Mouse (Mus musculus) lung, postnatal 4 days (tissue): ENCODE results near the gene Tmem132b.

ENCODE experiments used
- DNase-seq, 2 experiments: peaks; one replicate each; pipeline ENCODE4 v3.0.0; 2021

The Tmem132b gene

DNA sequence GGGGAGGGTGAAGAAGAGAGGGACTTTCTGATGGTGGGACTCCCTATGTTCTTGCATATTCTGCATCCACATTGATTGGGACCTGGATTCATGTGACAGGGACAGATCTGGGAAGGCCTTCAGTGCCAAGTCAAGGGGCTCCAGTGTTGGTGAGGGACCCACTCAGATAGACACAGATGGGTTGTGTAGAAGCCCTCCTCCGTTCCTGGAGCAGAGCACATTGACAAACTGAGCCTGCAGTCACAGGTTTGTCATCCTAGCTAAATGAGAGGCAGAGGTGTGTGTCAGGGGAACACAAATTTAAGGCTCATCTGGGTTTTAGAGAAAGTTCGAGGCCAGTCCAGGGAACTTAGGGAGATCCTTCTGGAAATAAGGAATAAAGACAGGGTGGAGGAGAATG, 51.7 kb downstream of the Tmem132b start:
- no peak for DNase-seq

- no peak for DNase-seq
Observed at GRCm38 (mm10) chr5:125583836-125584235, 52.3 kb downstream of the Tmem132b start.

DNA sequence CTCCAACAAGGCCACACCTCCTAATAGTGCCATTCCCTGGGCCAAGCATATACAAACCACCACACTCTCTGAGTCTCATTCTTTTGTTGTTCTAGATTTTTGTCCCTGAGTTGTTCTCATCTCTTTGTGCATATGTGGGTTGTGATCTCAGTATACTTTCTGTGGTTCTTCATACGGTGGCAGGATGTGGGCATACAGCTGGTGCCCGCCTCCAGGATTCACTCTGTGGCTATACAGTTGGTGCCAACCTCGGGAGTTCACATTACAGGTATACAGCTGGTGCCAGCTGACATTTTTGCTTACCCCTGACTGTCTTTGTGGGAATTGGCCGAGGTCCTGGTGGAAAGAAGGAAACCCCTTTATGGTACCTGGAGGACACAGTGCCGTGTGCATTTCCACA, 53.6 kb downstream of the Tmem132b start:
- DNase-seq = no peak

DNA sequence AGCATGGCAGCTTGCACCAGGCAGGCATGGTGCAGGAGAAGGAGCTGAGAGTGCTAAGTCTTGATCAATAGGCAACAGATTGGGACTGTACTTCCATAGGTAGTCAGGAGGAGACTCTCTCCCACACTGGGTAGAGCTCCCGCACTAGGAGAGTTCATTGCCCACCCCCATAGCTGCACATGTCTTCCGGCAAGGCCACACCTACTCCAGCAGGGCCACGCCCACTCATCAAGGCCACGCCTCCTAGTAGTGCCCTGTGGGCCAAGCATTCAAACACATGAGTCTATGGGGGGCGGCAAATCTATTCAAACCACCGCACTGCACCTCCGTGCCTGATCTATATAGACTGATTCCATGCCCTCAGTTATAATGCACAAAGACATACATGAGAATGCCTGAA, 56.6 kb downstream of the Tmem132b start:
- DNase-seq = no peak

DNA sequence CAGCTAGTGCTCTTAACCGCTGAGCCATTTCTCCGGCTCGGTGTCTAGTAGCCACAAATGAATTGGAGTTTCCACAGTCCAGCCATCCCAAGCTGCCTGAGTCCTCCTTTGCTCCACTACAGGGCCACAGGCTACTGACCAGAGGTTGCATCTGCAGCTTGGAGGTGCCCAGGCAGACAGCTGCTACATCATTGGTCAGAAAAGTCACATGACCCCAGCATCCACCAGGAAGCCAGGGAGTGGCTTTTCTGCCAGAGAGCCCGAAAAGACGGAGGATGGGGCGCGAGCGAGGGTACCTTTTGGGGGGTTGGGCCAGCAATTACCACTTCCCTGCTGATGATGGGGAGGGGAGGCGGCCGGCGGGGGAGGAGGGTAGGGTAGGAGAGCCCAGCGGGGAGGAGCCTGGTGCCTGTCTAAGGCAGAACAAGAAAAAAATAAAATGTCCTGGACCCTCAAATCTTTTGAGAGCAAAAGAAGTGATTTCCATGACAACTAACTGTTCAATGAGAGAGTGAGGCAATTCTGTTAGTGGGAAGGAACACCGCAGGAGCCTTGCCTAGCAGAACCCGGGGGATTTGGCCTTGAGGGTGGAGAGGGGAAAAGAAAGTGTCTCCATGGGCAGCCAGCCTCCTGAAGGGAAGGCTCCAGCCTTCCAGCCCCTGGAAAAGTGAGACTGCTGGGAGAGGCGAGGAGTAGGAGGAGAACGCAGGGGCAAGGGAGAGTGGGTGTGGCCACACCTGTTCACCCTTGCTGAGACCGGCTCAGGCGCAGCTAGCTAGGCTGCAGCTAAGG, 57.5 kb downstream of the Tmem132b start:
- DNase-seq = no peak

- DNase-seq = no peak
Observed at GRCm38 (mm10) chr5:125598056-125598455, 66.5 kb downstream of the Tmem132b start.

GRCm38 (mm10) chr5:125607146-125607545, 75.6 kb downstream of the Tmem132b start:
- DNase-seq = no peak

- DNase-seq = no peak
Observed at GRCm38 (mm10) chr5:125609968-125610367, 78.4 kb downstream of the Tmem132b start.

GRCm38 (mm10) chr5:125612460-125612859, 80.9 kb downstream of the Tmem132b start:
- no peak for DNase-seq

DNA sequence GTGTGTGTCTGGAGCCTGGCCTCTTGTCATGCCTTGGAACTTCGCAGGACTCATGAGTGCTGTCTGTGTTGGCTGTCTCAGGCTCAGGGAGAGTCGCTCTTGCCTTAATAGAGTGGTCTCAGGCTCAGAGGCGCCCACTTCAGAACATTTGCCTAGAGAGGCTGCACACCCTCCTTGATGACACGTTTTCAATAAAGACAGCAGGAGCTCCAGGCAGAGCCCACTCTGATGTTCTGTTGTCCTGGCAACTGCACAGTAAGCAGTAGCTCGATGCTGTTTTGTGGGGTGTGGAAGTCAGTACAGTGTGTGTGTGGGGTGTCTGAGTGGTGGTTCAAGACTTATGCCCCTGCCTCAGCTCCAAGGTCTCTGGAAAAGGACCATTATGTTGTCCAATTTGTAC, 81.6 kb downstream of the Tmem132b start:
- DNase-seq = no peak

DNA sequence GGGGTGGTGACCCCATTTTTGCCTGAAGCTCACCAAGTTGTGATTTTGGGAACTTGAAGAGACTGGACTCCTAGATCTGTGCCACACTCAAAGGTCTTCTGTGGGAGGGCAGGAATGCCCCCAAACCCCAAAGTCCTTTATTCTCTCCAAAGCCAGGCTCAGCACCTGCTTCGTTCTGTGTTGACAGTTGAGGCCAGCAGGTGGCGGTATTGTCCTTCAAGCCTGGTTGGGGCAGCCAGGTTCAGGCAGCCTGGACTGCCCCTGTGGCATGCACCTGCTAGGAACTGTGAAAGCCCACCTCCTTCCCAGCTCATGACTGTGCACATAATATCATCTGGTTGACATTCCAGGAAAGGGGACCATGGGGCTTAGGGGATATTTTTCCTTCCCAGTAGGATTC, 82.8 kb downstream of the Tmem132b start:
- no peak for DNase-seq

- no peak for DNase-seq
Observed at GRCm38 (mm10) chr5:125617050-125617449, 85.5 kb downstream of the Tmem132b start.

DNA sequence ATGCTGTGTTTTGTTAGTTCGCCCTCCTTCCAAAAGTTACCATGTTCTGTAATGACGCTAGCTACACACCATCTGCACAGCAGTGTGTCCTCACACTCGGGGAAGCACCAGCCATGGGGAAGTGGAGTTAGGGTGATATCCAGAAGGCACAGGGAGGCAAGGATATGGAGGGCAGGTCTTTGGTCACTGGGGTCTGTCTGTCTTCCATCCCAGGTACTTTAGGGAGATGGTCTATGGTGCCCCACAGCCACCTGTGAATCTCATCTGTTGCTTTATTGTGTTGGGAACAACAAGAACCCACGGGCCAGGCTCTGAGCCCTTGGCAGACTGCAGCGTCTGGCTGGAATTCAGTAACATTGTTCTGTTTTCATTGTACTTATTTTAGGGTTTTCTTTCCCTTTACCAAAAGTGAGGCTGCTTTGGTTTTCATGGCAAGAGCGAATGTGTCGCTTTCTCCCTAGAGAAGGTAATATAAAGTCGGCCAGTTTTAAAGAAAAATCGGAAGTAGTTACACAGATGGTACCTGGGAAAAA, 96.3 kb downstream of the Tmem132b start:
- no peak for DNase-seq

- no peak for DNase-seq
Observed at GRCm38 (mm10) chr5:125634666-125635065, 103.1 kb downstream of the Tmem132b start.

- no peak for DNase-seq
Observed at GRCm38 (mm10) chr5:125640966-125641365, 109.4 kb downstream of the Tmem132b start.

DNA sequence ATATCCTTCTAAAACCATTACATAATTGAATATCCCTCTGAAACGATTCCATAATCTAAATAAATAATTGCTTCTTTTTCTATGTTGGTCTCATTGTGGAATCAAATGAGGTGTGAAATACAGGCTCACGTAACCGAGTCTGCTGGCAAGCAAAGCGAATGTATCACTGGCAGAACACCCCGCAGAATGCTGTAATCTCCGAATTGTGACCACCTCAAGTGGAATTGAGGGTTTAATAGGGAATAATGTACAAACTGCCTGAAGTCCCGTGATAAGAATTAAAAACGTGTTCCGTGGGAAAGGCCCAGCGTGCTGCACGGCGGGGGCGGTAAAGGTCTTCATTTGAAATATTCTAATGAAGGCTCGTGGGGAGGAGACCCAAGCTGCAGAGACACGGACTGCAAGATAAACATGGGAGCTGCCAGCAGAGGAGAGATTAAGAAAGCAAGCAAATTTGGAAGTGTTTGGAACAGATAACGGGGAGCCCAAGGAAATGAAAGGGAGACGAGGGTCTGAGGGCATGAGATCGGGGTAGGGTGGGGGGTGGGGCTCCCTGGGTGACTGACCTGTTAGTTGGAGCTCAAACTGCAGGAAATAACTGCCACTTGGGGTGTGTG, 110.1 kb downstream of the Tmem132b start:
- DNase-seq = no peak

DNA sequence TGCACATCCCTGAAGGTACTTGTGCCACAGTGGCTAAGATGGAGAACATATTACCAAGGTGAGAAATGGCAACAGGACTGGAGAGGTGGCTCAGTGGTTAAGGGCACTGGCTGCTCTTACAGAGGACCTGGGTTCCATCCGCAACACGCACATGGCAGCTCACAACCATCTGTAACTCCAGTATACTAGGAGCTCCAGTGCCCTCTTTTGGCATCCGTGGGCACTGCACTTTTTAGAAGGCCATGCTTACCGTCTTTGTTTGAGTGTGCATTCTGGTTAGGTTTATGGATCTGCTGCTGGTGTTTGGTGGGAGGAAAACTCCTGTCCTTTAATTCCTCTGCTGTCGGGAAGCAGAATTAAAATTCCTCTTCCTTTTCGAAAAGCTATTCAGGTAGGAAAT, 116.7 kb downstream of the Tmem132b start:
- no peak for DNase-seq

DNA sequence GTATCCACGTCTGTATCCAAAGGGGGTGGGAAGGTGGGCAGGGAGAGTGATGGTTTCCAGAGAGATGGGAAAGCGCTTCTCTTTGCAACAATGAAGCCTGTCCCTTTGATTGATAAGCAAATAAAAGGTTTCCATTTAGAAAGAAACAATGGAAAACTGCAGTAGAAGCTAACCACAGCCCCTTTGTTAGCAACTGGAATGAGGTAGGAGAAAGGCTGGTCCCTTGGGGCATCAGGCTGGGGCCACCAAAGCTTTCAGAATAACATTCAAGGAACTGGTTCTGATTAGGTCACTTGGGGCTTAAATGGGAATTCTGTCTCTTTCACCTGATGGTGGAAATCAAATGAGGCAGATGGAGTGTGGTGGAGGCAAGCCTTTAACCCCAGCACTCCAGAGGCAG, 118.4 kb downstream of the Tmem132b start:
- DNase-seq = no peak

- DNase-seq = no peak
Observed at GRCm38 (mm10) chr5:125658101-125658500, 126.5 kb downstream of the Tmem132b start.

DNA sequence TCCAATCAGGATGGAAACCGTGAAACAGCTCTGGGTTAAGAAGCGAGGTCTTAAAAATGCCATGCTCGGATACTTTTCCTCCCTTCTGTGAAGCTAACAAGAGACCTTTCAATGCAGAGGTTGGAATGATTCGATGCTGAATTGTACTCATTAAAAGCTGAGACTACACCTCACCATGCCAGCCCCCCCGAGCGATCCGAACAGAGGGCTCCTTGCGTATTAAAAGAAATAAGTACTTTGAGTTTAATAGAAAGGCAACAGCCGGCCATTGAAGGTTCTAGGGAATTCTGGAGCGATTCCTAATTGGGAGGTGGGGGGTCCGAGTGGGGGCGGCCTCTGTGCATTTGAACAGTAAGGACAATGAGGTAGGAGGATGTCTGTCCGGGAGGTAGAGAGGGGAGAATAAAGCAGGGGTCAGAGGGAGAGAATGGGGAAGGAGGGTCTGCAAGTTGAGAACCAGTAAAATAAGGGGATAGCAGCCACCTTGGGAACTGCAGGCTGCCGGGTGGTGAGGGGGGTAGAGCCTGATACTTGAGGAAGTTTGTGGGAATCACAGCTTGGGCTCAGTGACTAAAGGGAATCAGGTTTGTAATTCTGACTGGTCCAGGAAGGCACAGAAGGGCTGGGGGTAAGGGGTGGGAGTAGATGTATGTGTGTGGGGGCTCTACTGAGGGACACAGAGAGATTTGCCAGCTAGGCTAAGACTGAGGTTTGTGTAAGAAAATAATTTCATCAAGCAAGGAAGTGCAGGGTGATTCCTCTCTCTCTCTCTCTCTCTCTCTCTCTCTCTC, 127.6 kb downstream of the Tmem132b start:
- no peak for DNase-seq

DNA sequence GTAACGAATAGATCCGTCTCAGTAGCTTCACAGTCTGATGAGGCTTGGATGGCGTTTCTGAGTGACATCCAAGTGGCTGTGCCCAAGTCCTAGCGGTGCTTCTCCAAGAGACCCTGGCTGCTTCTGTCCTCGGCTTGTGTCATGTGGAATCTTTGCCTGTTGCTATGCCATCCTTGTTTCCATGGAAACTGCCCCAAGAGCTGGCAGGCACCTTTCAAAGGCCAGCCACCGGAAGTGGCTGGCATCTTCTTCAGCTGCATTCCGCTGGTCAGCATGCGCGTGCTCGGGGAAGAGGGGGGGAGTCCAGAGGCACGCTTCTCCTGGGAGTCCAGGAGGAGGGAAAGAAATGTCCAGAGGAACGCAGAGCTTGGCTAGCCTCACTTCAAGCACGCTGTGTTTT, 144.0 kb downstream of the Tmem132b start:
- DNase-seq = no peak

- no peak for DNase-seq
Observed at GRCm38 (mm10) chr5:125676025-125676623, 144.6 kb downstream of the Tmem132b start.

- no peak for DNase-seq
Observed at GRCm38 (mm10) chr5:125680889-125681288, 149.3 kb downstream of the Tmem132b start.
